Mouse (Mus musculus) embryonic facial prominence, embryonic 15.5 days (tissue): ENCODE results near the gene 4933427D14Rik. TPM values are rescaled to one million over a fixed set of nuclear protein-coding genes. Genes with fewer than 3 reads are reported as not detected.

Experiments
- ATAC-seq: fragments of 200-750 bp; cut with Nextera tagmentation; 2 replicates; pipeline ENCODE4 v1.8.0; 2017; ENCODE audit warnings: low read depth, moderate TSS enrichment; ENCODE audit not compliant: insufficient number of reproducible peaks, low FRiP score, low TSS enrichment
- H3K27ac ChIP-seq: fragments of 300-500 bp; sonication (generic); replicated peaks from 2 replicates; pipeline ENCODE4 v1.5.1; 2015; ENCODE audit warnings: mild to moderate bottlenecking, inconsistent platforms
- H3K27me3 ChIP-seq: fragments of 300-500 bp; sonication (generic); 2 replicates; pipeline ENCODE4 v1.6.1; 2015; ENCODE audit warnings: inconsistent platforms
- H3K36me3 ChIP-seq: fragments of 300-500 bp; sonication (generic); 2 replicates; pipeline ENCODE4 v1.6.1; 2015; ENCODE audit warnings: mild to moderate bottlenecking, inconsistent platforms
- H3K4me1 ChIP-seq: fragments of 300-500 bp; sonication (generic); 2 replicates; pipeline ENCODE4 v1.6.1; 2015; ENCODE audit warnings: inconsistent platforms
- H3K4me2 ChIP-seq: fragments of 300-500 bp; sonication (generic); replicated peaks from 2 replicates; pipeline ENCODE4 v1.6.1; 2015; ENCODE audit warnings: mild to moderate bottlenecking, inconsistent platforms
- H3K4me3 ChIP-seq: fragments of 300-500 bp; sonication (generic); replicated peaks from 2 replicates; pipeline ENCODE4 v1.5.1; 2015; ENCODE audit warnings: mild to moderate bottlenecking, inconsistent platforms
- H3K9ac ChIP-seq: fragments of 300-500 bp; sonication (generic); 2 replicates; pipeline ENCODE4 v1.6.1; 2015; ENCODE audit warnings: inconsistent platforms
- H3K9me3 ChIP-seq: fragments of 300-500 bp; sonication (generic); replicated peaks from 2 replicates; pipeline ENCODE4 v1.6.1; 2016; ENCODE audit warnings: inconsistent platforms
- WGBS: fragments of 180-500 bp; shearing (Covaris S2); methylation state at CpG from one replicate; pipeline ENCODE4 v1.1.7; 2015; 5-methylcytosine and 5-hydroxymethylcytosine counted together
- polyA plus RNA-seq: library from polyadenylated mRNA; unstranded; fragments of >200 nt; fragmentation: Nextera tagmentation; extraction: Ambion mirVana; gene quantifications from 2 replicates; pipeline ENCODE4 v1.2.1, GENCODE M21; 2015

The 4933427D14Rik gene
- polyA plus RNA-seq, 1 experiment from 2014 or later, result 13.5 TPM

GRCm38 (mm10) chr11:72163198-72163597 is 44.1 kb downstream of the 4933427D14Rik start:
- Histone ChIP-seq H3K4me3 (no peak overlapping the region), H3K9me3 (no peaks in the 10 kb centered on the region), H3K27ac (no peak overlapping the region), H3K27me3 (no peaks in the 10 kb centered on the region), H3K4me1 (no peaks in the 10 kb centered on the region), H3K4me2 (no peak overlapping the region), H3K9ac (no peak overlapping the region), H3K36me3 (peaks cover 62% of the 10 kb centered on the region)
- ATAC-seq, result no peak
- WGBS, result 70% methylated on average over 2 of the region's 2 CpGs

DNA sequence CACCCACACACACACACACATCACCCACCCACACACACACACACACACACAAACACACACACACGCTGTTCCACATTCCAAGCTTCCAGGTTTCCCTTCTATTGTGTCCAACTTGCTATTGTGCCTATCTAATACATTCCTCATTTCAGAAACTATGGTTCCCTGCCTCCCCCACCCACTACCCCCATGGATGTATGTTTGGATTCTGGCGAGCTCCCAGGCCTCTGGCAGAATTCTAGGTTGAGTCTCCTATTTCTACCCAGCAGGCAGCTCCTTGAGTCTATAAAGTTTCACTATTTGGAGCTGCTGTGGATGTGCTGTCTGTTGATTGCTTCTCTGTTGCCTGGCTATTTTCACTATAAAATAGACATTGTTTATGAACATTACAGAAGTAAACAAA is 50.6 kb downstream of the 4933427D14Rik start:
- peak overlapping the region; percentile 83; the same call in 1 of the 2 replicates for H3K27ac ChIP-seq
- peaks cover 36% of the 10 kb centered on the region for H3K36me3 ChIP-seq
- no peaks in the 10 kb centered on the region for H3K9me3 ChIP-seq
- WGBS, result 43% methylated on average over 2 of the region's 2 CpGs
- H3K4me1 ChIP-seq, result peaks cover 18% of the 10 kb centered on the region
- peak; percentile 44; the same call in 1 of the 2 replicates for ATAC-seq
- no peak overlapping the region for H3K4me2 ChIP-seq
- H3K4me3 ChIP-seq, result no peak overlapping the region
- no peaks in the 10 kb centered on the region for H3K27me3 ChIP-seq
- H3K9ac ChIP-seq, result no peak overlapping the region

DNA sequence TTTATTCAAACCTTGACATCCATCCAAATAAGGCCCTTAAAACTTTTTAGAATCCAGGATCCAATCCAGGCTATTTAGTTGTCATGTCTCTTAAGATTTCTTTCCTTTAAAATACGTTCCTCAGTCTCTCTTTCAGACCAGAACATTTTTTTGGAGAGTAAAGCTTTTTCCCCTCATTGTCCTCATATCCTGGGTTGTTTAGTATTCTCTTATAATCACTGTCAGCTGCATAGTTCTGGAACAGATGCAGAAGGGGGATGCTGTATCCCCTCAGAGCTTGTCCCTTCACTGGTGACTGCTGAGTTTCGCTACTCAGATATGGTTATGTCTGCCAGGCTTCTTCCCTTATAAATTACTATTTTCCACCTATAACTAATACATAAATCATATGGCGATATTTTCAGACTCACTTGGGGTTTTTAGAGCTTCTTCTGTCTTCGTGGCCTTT is 51.3 kb downstream of the 4933427D14Rik start:
- Histone ChIP-seq H3K9ac (no peak overlapping the region), H3K27me3 (no peaks in the 10 kb centered on the region), H3K4me2 (no peak overlapping the region), H3K4me1 (peaks cover 24% of the 10 kb centered on the region), H3K9me3 (no peaks in the 10 kb centered on the region), H3K4me3 (no peak overlapping the region), H3K36me3 (peaks cover 36% of the 10 kb centered on the region), H3K27ac (peak overlapping the region; percentile 83)
- peak; percentile 49; the same call in 1 of the 2 replicates for ATAC-seq
- WGBS, result 51% methylated on average over 4 of the region's 4 CpGs

GRCm38 (mm10) chr11:72155186-72155980 is 51.9 kb downstream of the 4933427D14Rik start:
- Histone ChIP-seq H3K27ac (peak overlapping the region; percentile 83), H3K9ac (no peak overlapping the region), H3K4me3 (no peak overlapping the region), H3K9me3 (no peaks in the 10 kb centered on the region), H3K4me2 (no peak overlapping the region), H3K4me1 (peaks cover 26% of the 10 kb centered on the region), H3K27me3 (no peaks in the 10 kb centered on the region), H3K36me3 (peaks cover 36% of the 10 kb centered on the region)
- no peak for ATAC-seq
- 60% methylated on average over 11 of the region's 11 CpGs for WGBS

DNA sequence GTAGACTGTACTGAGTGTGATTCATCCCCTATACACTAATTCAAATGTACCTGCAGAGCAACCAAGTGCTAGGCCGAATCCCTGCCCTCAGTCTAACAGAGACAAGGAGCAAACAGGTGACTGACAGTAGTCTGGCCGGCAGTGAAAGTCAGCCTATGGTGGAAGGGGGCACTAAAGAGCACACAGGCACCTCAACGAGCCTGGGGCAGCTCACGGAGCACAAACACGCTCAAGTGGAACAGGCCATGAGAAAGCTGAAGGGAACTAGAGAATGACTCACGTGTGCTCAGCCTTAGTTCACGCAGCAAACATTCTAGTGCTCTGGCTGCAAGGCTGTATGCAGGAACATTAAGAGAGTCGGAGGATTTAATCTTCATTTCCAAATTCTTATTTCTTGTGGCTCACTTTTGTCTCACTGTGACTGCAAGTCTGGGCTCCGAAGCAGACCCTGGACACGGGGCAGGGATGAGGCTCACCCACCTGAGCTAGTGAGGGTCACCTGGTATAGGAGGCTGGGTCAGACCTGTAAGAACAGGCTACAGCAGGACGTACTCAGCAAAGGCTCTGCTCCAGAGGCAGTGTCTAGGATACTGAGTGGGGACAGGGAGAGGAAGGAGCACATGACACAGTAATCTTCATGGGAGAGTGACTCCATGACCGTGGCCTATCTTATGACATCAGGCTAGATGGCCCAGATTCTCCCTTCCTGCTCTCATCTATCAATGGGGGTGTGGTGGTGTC is 54.0 kb downstream of the 4933427D14Rik start:
- peaks cover 22% of the 10 kb centered on the region for H3K36me3 ChIP-seq
- no peak overlapping the region for H3K27ac ChIP-seq
- peaks cover 34% of the 10 kb centered on the region for H3K4me1 ChIP-seq
- 83% methylated on average over 12 of the region's 12 CpGs for WGBS
- no peaks in the 10 kb centered on the region for H3K9me3 ChIP-seq
- no peak overlapping the region for H3K4me3 ChIP-seq
- ATAC-seq, result no peak
- no peaks in the 10 kb centered on the region for H3K27me3 ChIP-seq
- no peak overlapping the region for H3K9ac ChIP-seq
- H3K4me2 ChIP-seq, result no peak overlapping the region

- Histone ChIP-seq H3K27ac (no peak overlapping the region), H3K9me3 (no peaks in the 10 kb centered on the region), H3K4me2 (no peak overlapping the region), H3K4me1 (peaks cover 49% of the 10 kb centered on the region), H3K4me3 (no peak overlapping the region), H3K9ac (no peak overlapping the region), H3K27me3 (no peaks in the 10 kb centered on the region), H3K36me3 (peaks cover 10% of the 10 kb centered on the region)
- 54% methylated on average over 2 of the region's 2 CpGs for WGBS
- ATAC-seq, result no peak
These were observed 56.1 kb downstream of the 4933427D14Rik start for GRCm38 (mm10) chr11:72151120-72151519.

GRCm38 (mm10) chr11:72147910-72148309 is 59.3 kb downstream of the 4933427D14Rik start:
- no peaks in the 10 kb centered on the region for H3K36me3 ChIP-seq
- no peaks in the 10 kb centered on the region for H3K9me3 ChIP-seq
- no peak overlapping the region for H3K4me3 ChIP-seq
- H3K4me2 ChIP-seq, result no peak overlapping the region
- H3K4me1 ChIP-seq, result peaks cover 61% of the 10 kb centered on the region
- ATAC-seq, result no peak
- no peaks in the 10 kb centered on the region for H3K27me3 ChIP-seq
- 38% methylated on average over 3 of the region's 3 CpGs for WGBS
- no peak overlapping the region for H3K9ac ChIP-seq
- no peak overlapping the region for H3K27ac ChIP-seq

DNA sequence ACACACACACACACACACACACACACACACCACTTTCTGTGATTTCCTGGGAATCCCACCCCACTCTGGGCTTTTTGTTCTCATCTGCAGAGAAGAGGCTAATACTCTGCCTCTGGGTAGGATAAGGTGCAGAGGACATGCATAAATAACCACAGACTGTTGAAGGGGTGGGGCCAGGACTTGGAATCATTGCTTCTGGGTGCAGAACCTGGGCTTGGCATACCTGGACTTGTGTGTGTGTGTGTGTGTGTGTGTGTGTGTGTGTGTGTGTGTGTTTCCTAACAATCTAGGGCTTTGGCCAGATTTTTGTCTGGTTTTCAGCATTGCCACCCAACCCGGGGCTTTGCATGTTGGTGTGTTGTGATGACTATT is 61.4 kb downstream of the 4933427D14Rik start:
- H3K4me2 ChIP-seq, result no peak overlapping the region

DNA sequence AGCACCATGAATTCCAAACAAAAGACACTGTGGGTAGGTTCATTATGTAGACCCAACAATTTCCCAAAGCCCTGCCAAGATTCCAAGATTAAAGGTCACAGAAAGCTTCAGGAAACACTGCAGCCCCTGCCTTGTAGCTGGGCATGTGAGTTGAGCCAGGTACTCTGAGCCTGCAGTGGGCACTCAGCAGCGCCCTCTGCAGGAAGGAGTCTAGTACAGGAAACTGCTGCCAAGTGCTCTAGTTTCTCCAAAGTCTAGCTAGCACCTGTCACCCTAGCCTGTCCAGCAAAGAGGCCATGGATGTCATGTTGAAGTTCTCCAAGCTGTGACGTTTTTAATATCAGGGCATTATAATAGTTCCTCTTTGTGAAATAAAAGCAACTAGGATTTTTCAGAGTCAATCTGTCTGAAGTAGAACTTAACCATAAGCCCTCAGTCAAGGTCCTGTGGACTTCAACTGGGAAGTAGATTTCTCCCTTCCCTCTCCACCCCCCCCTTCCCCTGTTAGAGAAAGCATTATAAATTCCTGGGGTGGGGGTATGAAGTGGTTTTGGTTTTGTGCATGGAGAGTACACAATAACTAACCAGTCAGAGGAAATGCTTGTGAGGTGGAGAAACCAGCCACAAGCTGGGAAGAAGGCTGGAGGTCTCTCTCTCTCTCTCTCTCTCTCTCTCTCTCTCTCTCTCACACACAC is 61.9 kb downstream of the 4933427D14Rik start:
- no peak for ATAC-seq
- H3K4me1 ChIP-seq, result peaks cover 55% of the 10 kb centered on the region
- no peaks in the 10 kb centered on the region for H3K9me3 ChIP-seq
- WGBS, result 25% methylated on average over 2 of the region's 2 CpGs
- H3K9ac ChIP-seq, result no peak overlapping the region
- H3K27ac ChIP-seq, result no peak overlapping the region
- no peak overlapping the region for H3K4me2 ChIP-seq
- H3K27me3 ChIP-seq, result no peaks in the 10 kb centered on the region
- no peaks in the 10 kb centered on the region for H3K36me3 ChIP-seq
- H3K4me3 ChIP-seq, result no peak overlapping the region

More for the DNA sequence above, 61.4 kb downstream of the 4933427D14Rik start:
- no peaks in the 10 kb centered on the region for H3K9me3 ChIP-seq
- H3K9ac ChIP-seq, result no peak overlapping the region
- no peaks in the 10 kb centered on the region for H3K36me3 ChIP-seq
- no peak for ATAC-seq
- H3K27ac ChIP-seq, result no peak overlapping the region
- H3K4me1 ChIP-seq, result peaks cover 57% of the 10 kb centered on the region
- WGBS, result 47% methylated on average over 1 of the region's 1 CpGs
- no peak overlapping the region for H3K4me3 ChIP-seq
- H3K27me3 ChIP-seq, result no peaks in the 10 kb centered on the region

- Histone ChIP-seq H3K4me2 (0 out of 2 replicates have a peak overlapping the region, but pooled peaks have one; percentile 2), H3K4me1 (peaks cover 44% of the 10 kb centered on the region), H3K27ac (peak overlapping the region; percentile 56), H3K4me3 (no peak overlapping the region), H3K9ac (no peak overlapping the region), H3K27me3 (0 out of 2 replicates have a peak, but pooled peaks cover 6% of the 10 kb centered on the region), H3K36me3 (no peaks in the 10 kb centered on the region), H3K9me3 (no peaks in the 10 kb centered on the region)
- WGBS, result 43% methylated on average over 10 of the region's 10 CpGs
- ATAC-seq, result peak; percentile 80
These were observed 64.4 kb downstream of the 4933427D14Rik start for GRCm38 (mm10) chr11:72142889-72143288.

DNA sequence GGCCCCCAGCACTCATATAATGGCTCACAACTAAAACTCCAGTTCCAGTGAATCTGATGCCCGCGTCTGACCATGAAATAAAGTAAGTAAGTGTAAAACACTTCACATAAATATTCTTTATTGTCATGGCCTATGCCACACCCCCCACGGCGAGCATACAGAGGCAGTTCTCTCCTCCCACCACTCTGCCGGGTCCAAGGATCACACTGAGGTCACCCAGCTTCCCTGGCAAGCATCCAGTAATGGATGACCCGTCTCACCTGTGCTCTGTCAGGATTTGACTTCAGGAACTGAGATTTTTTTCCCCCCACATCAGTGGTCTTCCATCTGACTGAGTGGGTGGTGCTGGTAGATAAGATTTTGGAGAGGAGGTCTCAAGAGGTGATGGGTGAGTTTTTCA is 67.1 kb downstream of the 4933427D14Rik start:
- H3K9ac ChIP-seq, result no peak overlapping the region
- H3K27me3 ChIP-seq, result peaks cover 26% of the 10 kb centered on the region
- no peak overlapping the region for H3K27ac ChIP-seq
- H3K36me3 ChIP-seq, result no peaks in the 10 kb centered on the region
- peaks cover 32% of the 10 kb centered on the region for H3K4me1 ChIP-seq
- no peaks in the 10 kb centered on the region for H3K9me3 ChIP-seq
- ATAC-seq, result no peak
- H3K4me2 ChIP-seq, result no peak overlapping the region
- no peak overlapping the region for H3K4me3 ChIP-seq
- 65% methylated on average over 6 of the region's 6 CpGs for WGBS
